Mouse (Mus musculus) B cell, adult 2 months (primary cell): ENCODE data around the gene Hbs1l.
"Not testable (repeated sequence)": the region's sequence is repeated elsewhere in the genome, so short reads cannot be mapped to it uniquely, and the experiment has no call there.

Experiments used
- DNase-seq, 2 experiments: peaks; one replicate each; pipeline ENCODE4 v3.0.0; 2022

Gene Hbs1l

DNA sequence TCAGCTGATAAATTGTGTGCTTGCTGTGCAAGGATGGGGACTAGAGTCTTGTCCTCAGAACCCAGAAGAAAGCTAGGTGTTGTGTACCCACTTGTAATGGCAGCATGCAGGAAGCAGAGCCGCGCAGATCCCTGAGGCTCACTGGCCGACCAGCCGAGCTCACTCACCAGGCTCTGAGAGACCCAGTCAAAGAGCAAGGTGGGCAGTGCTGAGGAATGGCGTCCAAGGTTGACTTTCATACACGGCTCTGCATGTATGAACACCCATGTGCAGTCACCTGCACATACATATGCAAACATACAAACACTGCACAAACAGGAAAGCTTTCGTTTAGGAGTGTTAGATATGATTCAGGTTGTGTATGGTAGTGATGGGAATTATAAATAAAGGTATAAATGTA, 69.2 kb downstream of the Hbs1l start:
- DNase-seq: no peak

DNA sequence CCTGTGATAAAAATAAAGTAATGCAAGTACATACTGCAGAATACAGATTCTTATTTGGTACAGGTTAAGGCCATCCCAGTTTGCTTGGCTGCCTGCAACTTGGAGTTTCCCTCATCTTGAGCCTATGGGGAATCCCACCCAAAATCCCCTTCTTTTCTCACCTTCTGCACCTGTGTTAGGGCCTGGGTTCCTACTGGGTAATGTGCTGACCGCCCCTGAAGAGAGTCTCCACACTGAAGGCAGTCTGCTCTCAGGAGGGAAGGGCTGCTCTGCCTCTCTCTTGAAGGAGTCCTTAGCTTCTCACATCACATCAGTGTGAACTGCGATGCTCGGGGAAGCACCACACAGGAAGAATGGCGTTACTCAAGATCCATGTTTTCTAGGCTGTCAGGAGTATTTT, 70.1 kb downstream of the Hbs1l start:
- DNase-seq: no peak

DNA sequence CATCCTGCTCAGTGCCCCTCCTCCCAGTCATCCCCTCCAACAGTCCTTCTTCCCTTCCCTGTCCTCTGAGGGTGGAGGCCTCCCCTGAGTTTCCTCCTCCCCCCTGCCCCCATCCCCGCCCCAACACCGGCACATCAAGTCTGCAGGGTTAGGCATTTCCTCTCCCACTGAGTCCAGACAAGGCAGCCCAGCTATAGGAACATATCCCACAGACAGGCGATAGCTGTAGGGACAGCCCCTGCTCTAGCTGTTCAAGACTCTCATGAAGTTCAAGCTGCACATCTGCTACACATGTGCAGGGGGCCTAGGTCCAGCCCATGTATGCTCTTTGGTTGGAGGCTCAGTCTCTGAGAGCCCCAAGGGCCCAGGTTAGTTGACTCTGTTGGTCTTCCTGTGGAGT, 70.7 kb downstream of the Hbs1l start:
- DNase-seq: no peak

DNA sequence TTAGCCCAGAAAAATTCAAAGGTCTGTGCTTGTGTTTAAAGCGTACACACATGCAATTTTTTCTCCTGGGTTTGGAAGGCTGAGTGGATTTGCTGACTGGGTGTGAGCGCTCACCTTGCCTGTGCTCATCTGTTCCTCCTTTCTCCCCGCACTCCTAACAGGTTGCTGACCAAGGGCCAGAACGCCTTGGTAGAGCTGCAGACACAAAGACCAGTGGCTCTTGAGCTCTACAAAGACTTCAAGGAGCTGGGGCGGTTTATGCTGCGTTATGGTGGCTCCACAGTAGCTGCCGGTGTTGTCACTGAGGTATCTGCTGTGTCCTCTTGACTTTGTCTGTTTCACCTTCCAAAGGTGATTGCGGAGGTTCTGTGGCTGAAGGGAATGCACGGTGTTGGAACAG, 71.7 kb downstream of the Hbs1l start:
- DNase-seq: no peak

DNA sequence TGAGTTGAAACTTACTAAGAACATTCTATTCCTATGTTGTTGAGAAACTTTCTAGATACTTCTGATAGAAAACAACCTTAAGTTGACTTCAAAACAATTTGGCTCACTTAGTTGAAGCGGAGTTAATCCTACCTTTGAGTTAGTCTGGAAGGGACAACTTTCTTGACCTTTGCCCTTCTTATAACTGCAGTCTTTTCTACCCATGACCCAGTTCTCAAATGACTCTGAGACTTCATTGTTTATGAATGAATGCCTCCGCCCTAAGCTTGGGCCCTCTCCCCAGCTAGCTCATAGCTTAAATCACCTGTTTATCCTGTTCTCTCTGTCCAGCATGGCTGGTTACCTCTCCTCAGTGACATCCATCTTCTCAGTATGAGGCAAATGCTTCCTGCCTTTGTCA, 73.8 kb downstream of the Hbs1l start:
- DNase-seq: no peak

DNA sequence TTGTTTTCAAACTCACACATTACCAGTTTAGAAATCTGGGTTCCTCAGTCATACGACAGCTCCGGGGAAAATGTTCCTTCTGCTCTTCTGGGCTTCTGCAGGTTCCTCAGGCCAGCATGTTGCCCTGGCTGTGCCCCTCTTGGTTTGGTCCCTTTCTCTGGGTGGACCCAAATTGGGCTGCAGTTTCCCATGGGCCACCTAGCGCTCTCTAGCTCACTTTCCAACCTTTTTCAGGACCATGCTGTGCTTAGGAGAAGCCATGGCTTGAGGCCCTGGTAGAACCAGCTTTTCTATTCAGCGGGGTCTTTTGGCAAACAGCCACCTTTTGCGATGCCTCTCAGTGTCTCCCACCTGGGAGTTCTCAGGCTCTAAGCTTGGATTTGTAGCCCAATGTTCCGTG, 76.5 kb downstream of the Hbs1l start:
- no peak for DNase-seq

DNA sequence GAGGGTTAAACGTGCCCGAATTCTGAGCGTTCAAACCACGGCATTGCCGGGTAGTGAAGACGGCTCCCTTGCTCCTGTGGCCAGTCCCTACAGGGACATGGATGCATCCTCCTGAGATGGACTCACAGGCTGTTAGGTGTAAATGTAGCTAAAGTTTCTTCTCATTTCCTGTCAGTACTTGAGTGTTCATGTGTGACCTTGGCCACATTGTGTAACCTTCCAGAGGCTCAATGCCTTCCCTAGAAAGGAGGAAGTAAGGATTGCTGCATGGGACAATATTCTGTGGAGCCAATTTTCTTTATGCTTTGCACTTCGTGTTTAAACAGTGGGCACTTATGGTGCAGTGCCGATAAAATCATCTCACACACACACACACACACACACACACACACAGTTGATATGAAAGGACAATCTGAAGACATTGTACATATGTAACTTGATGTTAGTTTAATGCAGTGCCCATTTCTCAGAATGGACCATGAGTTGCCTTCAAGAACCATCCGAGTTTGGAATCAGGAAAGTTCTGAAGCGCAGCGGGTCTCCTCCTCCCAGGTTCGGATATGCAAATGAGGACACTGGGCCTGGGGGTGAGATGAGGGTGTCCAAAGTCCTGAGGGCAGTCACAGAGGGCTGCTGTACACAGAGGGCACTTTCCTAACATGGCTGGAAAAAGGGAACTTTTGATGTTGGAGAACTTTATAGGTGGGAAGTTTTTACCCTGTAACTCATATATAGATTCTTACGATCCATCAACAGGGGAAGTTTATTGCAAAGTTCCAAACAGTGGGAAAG, 81.1 kb downstream of the Hbs1l start, which contains the start of gene Aldh8a1:
Gene Aldh8a1, plus strand, starts transcription at position 610 of the 792 bp plus-strand sequence.
- no peak for DNase-seq

DNA sequence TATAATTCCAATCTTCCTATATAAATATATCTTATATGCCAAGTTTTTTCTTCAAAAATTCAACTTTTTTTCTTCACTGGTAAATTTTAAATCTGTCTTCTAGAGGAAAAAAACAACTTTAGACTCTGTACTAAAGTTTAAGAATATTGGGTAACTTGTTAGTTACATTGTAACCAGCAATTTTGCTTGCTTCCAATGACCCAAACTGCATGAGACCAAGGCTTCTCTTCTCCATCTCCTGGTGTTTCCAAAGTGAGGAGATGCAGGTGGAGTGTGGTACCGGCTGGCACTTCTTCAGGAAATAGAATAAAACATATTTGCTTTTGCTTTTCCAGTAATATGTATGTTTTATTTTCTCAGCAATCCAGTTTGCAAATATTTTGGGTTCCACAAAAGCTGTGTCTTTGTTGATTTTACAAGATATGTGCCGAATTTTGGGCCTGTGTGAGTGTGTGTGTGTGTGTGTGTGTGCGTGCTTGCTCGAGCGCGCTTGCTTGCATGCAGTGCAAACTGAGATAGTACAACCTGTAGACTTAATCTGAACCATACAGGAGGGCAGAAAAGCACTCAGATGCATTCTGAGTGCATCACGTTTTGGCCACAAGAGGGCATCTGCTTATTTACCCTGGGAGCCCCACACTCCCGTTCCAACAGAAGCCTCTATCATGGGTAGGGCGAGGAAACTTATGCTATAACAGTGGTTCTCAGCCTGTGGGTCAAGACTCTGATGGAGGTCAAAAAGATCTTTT, 82.6 kb downstream of the Hbs1l start:
- peak; percentile 25 to 27 for DNase-seq

DNA sequence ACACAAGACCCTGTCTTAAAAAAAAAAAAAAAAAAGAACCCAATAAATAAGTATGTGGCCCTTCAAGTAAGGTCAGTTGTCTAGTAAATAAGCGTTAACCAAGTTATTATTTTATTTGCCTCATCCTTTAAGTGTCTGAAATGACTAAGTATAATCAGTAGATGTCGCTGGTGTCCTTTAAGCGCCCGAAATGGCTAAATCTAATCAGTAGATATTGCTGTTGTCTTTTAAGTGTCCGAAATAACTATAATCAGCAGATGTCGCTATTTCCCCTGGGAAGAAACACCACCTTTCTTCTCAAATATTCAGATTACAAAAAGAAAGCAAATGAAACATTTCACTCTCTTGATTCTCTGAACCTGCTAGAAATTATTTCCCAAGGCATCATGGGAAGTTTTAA, 87.1 kb downstream of the Hbs1l start:
- peak; percentile 33 to 42 for DNase-seq

DNA sequence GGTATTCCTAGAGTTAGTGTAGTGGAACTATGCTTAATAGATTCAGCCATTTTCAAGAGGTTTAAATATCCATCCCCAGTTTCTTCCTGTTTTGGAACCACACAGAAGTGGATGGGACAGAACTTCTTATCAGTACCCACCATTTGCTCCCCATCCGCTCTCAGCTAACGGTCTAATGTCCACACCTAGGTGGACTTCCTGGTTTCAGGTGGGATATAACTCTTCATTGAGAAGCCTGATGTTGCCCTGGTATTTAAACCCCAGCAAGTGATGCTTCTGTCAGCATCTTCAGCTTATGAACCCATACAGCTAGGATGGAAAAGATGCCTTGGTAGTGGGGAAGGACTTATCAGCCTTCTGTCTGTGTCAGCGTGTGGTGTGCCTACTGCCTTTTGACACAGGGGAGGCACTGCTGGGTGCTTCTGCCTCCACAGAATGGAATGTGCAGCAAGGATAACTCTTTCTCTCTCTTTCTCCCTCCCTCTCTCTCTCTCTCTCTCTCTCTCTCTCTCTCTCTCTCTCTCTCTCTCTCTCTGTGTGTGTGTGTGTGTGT, 89.4 kb downstream of the Hbs1l start:
- no peak for DNase-seq

DNA sequence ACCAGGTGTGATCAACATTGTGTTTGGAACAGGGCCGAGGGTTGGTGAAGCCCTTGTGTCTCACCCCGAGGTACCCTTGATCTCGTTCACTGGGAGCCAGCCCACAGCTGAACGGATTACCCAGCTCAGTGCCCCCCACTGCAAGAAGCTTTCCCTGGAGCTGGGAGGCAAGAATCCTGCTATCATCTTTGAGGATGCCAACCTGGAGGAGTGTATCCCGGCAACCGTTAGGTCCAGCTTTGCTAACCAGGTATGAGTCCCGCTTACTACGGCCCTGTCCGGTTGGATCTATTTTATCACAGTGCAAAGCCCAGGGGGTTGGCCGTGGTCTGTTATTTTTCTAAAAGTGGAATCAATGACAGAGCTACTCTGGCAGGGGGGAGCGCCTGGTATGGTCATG, 93.3 kb downstream of the Hbs1l start:
- DNase-seq: no peak

DNA sequence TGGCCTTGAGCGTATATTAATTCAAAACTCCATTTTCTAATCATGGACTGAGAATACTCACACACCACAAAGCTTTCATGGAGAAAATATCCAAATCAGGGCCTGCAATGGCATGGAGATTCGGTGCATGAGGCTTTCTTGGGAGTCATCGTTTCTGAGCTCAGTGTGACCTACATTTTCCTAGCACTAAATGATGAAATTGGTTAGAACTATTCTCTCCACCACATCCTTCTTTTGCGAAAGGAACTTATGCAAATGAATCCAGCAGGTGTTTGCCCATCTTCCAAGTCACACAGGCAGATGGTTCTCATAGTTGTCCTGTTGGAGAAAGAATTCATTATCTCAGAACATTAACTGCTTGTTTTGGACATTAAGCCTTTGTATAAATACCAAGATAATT, 94.7 kb downstream of the Hbs1l start:
- DNase-seq: no peak

DNA sequence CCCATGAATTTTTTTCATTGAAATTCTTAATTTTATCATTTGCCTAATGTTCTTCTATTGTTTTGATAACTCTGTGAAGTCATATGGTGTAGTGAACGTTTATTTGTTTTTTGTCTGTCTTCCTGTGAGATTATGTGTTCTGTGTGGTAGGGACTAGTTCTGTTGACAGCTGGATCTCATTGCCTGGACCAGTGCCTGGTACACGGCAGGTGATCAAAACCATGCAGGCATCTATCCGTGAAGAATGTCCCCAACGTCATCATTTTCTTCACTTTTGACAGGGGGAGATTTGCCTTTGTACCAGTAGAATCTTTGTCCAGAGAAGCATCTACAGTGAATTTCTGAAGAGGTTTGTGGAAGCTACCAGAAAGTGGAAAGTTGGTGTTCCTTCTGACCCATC, 95.5 kb downstream of the Hbs1l start:
- DNase-seq: no peak

DNA sequence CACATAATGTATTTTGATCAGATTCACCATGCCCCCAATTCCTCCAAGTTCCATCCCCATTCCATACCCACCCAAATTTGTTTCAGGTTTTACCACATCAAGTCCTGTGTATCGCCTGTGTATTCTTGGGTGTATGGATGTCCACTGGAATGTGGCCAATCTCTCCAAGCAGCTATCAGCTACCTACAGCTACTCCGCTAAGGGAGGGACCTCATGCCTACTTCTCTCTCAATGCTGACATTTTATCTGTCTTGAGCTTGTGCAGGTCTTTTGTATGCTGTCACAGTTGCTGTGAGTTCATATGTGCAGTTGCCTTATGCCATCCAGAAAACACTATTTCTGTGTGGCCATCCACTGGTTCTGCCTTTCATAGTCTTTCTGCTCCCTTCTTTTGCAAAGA, 97.6 kb downstream of the Hbs1l start:
- DNase-seq: no peak

DNA sequence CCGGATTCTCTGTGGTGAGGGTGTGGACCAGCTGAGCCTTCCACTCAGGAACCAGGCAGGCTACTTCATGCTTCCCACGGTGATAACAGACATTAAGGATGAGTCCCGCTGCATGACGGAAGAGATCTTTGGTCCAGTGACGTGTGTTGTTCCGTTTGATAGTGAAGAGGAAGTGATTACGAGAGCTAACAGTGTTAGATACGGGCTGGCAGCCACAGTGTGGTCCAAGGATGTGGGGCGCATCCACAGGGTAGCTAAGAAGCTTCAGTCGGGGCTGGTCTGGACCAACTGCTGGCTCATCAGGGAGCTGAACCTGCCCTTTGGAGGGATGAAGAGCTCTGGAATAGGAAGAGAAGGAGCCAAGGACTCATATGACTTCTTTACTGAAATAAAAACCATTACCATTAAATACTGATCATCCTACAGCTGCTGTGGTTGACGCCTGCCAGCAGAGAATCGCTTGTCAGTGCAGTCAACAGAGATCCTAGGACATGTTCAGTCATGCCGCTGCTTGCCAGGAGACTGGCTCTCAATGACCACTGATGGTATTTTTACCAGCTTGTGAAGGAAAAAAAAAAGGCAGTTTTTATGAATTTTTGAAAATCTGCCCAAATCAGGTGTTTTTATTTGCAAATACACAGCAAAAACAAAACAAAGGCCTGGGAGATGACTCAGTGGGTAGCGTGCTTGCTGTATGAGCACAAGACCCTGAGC, 99.8 kb downstream of the Hbs1l start:
- DNase-seq: no peak

DNA sequence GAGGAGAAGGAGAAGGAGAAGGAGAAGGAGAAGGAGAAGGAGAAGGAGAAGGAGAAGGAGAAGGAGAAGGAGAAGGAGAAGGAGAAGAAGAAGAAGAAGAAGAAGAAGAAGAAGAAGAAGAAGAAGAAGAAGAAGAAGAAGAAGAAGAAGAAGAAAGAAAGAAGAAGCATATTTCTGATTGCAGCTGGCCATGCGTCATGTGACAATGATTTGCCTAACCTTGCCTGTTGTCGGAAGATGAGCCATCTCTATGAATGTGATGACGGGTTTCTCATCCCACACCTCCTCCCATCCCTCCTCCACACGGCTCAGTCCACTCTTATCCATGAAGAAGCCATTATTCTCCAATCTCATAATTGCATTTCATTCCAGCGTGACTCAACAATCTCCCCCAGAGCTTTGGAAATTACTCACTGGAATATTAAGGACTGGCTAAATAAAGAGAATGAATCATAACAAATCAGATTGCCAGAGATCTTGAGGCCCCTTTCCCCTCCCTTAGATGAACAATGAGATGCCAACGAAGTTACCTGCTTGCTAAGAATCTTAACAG, 103.2 kb downstream of the Hbs1l start:
- DNase-seq: not testable (repeated sequence)

DNA sequence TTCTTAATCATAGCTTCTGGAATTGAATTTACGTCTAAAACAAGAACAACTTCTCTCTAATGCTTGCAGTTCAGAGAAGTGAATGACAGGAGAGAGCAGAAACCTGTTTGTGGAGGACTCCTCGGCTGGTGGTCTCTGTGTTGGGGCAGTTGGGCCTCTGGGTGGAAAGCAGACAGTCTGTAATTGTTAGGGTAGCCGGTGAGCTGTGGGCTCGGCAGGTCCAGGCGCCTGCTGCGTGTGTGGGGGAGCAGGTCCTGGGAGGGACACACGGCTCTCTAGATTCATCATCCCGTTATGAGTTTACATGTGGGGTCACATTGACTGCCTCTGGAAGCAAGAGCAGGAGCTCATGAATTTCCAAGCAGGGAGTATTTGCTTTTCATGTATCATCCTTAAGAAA, 103.8 kb downstream of the Hbs1l start:
- DNase-seq: no peak

DNA sequence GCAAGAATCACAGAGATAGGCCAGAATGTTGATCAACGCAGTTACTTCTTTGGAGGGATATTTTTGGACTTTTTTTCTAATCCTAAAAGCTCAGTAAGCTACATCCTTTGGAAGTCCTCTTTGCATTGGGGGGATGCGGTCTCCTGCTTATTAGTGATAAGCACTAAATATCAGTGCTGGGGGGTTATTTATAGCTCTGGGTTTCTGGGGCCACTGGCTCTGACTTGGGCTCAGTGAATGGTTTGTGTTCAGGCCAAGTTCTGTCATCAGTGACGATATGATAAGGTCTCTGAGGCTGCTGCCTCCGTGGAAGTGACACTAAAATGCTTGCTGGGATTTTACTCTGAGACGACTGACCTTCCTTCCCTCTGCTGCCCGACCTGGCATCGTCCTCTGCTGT, 104.3 kb downstream of the Hbs1l start:
- DNase-seq: no peak

DNA sequence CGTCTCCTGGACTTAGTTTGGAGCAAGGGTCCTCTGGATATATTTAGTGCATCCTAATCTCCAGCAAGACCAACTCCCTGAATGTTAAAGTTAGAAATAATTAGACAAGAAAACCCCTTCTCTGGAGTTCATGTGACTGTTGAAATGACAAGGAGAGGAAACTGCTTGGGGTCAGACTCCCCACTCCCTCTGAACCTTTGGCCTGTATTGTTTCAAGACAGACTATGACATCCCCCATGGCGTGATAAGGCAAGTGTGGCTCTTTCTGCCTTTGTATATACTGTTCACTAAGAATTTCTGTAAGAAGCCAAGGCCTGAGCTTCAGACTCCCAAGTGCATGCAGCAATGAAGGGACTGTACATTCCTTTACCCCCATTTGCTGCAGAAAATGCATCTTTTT, 104.7 kb downstream of the Hbs1l start:
- DNase-seq: no peak

DNA sequence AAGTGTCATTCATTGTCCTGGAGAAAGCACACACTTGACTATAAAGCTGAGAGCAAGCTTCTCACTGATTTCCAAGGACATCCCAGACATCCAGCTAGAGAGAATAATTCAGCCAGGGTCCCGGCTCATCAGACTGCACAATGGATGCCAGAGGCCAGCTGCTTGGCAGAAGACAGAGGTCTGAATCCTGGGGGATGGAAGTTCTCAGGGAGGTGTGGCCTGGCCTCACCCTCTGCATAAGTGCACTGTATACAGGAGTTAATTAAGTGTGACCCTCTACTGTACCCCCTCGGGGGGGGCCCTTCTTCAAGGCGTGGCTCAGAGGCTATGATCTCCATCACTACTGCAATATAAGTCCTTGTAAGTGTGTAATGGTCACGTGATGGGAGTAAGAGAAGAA, 105.5 kb downstream of the Hbs1l start:
- no peak for DNase-seq

DNA sequence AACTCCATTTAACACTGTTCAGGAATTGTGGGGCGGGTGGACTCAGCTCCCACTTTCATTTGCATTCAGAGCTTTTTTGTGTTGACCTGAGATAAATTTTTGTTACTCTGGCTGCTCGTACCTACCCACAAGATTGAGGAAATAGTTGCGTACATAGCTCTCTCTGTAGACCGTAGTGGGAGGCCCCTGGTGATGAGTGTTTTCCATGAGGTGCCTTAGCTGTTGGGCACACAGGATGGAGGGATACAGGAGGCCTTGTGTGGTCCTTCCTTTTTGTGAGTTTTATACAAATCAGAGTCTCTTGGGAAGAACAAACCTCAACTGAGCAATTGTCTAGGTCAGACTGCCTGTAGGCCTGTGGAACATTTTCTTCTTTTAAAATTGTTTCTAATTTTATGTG, 109.0 kb downstream of the Hbs1l start:
- DNase-seq: no peak

DNA sequence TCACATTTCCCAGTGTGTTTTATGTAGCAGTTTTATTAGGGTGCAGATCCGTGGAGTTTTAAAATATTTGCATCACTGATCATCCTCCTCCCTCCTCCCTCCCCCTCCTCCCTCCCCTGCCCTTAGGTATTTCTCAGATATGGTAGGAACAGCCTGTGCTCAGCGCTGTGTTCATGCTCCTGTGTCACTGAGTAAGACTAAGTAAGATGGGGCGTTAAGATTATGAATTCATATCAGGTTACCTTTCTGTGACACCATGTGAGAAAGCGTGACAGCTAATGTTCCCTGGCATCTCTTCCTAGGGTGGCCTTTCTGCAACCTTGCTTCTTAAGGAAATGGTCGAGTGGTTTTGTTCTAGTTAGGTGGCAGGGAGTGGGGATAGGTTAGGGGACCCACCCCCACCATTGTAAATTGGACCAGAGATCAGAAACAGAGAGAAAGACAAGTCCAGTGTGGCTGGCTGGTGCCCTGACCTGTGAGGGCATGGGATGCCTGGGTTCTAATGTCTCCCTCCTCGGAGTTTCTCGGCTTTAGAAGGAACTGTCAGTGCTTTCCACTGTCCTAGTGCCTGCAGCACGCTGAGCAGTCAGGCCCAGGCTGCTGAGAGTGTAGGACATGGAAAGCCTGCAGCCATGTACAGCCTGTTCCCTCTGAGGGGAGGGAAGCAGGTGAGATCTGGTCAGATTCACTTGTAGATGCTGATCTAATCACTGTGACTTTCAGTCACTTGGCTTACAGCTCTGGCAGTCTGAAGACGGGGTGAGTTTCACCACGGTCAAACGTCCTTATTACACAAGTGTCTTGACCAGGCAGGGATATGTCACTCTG, 110.1 kb downstream of the Hbs1l start:
- no peak for DNase-seq
